Mouse (Mus musculus) G1E (cell line): ENCODE results near the gene Rplp1.

ENCODE experiments used
- CTCF ChIP-seq: IDR thresholded peaks from 2 replicates; pipeline ENCODE4 v1.5.1; 2012; ENCODE audit warnings: low read depth, low read length, inconsistent platforms, mixed read lengths
- POLR2AphosphoS5 ChIP-seq: IDR thresholded peaks from 2 replicates; pipeline ENCODE4 v1.6.1; 2012; ENCODE audit warnings: low read depth, low read length, inconsistent platforms; ENCODE audit not compliant: insufficient replicate concordance

- TF ChIP-seq CTCF (no peak), POLR2AphosphoS5 (no peak)
Measured at GRCm38 (mm10) chr9:61920331-61920730, 6.0 kb upstream of the Rplp1 start.
